Mouse (Mus musculus) lung, postnatal 25 days (tissue): ENCODE data around the gene Pttg1.

ENCODE experiments used
- DNase-seq: peaks from one replicate; pipeline ENCODE4 v3.0.0; 2022; ENCODE audit warnings: low spot score

Pttg1 gene

GRCm38 (mm10) chr11:43425824-43426413 lies at the start of gene Pttg1:
Gene Pttg1, minus strand, starts transcription at chr11:43426251.
- DNase-seq = peak; percentile 90

GRCm38 (mm10) chr11:43474225-43474774 lies 48.2 kb upstream of the Pttg1 start, which contains the start of gene C1qtnf2:
Gene C1qtnf2, plus strand, starts transcription at chr11:43474276.
- peak; percentile 43 for DNase-seq

DNA sequence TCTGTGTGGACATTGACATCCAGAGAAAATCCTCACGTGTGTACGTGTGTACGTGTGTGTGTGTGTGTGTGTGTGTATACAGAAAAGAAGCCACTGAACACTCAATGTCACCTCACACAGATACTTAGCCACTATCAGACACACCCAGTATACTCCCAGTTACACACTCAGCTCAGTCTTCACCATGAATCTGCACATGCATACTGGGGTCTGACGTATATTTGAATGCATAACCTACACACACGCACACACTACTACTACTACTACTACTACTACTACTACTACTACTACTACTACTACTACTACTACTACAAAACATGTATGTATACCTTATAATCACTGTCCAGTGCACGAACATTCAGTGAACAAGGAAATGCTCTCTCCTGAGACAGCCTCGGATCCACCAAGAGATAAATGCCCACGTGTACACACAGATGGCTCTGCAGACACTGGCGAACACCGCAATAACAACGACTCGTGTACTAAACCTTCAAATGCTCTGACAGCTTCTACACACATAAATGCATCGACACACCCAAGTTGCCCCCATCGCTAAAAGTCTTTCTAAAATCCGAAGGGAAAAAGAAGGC lies 47.7 kb upstream of the Pttg1 start:
- no peak for DNase-seq

DNA sequence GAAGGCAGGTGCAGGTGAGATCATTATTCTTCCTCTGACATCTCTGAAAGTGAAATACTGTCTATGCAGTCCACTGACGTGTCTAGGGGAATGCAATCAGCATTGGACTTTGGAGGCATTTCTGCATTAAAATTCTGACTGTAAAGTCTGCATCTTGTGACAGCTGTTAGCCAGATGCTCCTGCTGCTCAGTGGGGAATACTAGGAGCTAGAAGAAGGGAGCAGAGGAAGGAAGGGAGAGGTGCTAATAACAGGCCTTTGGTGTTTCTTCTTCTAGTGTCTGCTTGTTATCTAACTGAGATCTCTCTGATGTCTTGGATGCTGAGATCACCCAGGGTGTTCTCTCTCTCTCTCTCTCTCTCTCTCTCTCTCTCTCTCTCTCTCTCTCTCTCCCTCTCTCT lies 47.1 kb upstream of the Pttg1 start:
- no peak for DNase-seq

DNA sequence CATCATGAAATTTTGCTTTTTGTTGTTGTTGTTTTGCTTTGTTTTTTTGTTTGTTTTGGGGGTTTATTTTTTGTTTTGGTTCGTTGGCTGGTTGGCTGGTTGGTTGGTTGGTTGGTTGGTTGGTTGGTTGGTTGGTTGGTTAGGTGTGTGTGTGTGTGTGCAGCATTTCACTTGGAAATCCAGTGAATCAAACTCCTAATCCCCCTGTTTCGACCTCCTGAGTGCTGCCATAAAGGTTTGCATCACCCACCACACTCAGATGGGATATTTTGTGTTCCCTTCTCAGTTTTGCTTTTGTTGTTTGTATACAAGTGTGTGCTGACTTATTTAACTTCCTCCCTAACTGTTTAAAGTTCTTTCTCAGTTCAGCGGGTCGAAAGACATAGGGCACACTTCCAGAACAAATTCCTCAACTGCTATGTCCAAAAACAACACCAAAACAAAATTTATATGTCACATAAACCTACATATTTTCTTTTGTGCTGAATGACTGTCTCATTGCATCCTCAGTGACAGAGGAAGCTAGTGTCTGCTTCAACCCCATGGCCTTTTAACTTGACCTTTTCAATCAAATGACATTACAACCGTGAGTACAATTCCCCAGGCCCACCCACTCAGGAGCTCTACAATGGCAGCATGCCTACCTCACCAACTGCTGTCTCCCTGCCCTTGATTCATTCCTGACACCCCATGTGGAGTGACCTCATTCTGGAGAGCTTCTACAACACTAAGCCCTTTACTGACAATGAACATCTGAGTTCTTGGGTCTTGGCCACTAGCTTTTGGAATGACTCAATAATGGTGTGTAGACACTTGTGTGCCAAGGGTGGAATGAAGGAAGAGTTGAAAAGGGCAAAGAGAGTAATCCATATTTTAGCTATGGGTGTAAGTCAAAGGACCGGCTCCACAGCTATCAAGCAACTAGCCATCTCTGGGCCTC lies 45.1 kb upstream of the Pttg1 start:
- no peak for DNase-seq

GRCm38 (mm10) chr11:43470118-43470517 lies 44.1 kb upstream of the Pttg1 start:
- peak; percentile 56 for DNase-seq

GRCm38 (mm10) chr11:43463204-43463603 lies 37.2 kb upstream of the Pttg1 start:
- no peak for DNase-seq

GRCm38 (mm10) chr11:43452266-43452665 lies 26.2 kb upstream of the Pttg1 start:
- no peak for DNase-seq

DNA sequence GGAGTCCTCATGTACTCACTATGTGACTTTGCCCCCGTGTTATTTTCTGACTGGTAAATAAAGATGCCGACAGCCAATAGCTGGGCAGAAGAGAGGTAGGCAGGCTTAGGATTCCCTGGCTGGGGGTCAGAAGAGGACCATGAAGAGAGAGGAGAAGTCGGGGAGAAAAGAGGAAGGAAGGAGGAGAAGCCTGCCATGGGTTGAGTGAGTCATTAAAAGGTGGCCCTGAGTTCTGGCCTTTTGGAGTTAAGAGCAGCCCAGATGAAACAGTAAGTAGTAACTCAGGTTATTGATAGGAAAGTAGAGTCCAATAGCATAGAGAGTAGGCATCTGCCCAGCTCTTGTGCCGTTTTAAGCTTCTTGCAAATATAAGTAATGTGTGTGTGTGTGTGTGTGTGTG lies 25.3 kb upstream of the Pttg1 start:
- DNase-seq = no peak

GRCm38 (mm10) chr11:43449916-43450315 lies 23.9 kb upstream of the Pttg1 start:
- no peak for DNase-seq

DNA sequence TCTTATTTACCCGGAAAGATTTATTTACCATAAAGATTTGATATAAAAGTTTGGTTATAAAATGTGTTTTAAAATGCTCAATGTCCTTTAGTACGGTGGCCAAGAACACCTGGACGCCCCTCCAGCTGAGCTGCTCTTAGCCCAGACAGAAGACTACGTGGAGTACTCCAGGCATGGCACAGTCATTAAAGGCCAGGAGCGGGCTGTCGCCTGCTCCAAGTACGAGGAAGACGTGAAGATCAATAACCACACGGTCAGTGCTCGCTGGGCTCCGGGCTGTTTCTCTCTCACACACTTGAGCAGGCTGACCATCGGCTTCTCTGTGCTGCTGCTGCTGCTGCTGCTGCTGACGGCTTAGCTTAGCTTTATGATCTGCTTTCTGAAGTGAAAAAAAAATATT lies 17.1 kb upstream of the Pttg1 start:
- no peak for DNase-seq

DNA sequence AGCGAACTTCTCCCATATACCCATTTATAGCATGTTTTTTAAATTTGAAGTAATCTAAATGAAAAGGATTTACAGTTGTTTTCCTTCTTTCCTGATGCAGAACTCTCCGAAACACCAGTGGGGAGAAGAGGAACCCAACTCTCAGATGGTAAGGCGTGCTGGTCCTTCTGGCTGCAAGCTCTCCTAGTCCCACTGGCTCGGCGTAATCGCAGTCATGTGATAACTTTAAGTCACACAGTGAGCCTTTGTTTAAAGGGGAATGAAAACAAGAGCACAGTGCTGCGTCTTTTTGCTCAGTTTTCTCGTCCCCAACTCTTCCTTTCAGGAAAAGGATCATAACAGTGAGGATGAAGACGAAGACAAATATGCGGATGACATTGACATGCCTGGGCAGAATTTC lies 15.1 kb upstream of the Pttg1 start:
- no peak for DNase-seq

GRCm38 (mm10) chr11:43434024-43434407 lies 8.0 kb upstream of the Pttg1 start:
- no peak for DNase-seq

- DNase-seq = peak; percentile 66
These were observed 7.4 kb upstream of the Pttg1 start, which contains the start of gene Slu7 for GRCm38 (mm10) chr11:43433254-43434023. Gene Slu7, plus strand, starts transcription at chr11:43433744.

DNA sequence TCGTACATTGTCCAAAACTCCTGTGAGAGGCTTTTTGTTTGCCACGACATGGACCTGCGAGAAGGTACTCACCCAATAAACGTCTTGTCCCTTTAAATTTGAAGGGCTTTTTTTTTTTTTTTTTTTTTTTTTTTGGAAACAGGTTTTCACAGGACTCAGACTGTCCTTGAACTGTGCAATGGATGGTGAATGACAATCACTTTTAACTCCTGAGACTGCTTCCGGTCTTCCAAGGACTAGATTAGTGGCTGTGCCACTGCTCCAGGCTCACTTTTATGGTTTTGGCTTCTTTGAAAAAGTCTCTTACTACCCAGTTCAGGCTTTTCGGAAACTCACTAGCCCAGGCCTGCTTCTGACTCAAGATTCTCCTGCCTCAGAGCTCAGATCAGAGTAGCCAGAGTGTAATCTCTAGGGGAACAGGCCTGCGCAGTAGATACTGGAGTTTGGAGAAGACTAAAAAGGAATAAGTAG lies 398 bp upstream of the Pttg1 start:
- DNase-seq = no peak

DNA sequence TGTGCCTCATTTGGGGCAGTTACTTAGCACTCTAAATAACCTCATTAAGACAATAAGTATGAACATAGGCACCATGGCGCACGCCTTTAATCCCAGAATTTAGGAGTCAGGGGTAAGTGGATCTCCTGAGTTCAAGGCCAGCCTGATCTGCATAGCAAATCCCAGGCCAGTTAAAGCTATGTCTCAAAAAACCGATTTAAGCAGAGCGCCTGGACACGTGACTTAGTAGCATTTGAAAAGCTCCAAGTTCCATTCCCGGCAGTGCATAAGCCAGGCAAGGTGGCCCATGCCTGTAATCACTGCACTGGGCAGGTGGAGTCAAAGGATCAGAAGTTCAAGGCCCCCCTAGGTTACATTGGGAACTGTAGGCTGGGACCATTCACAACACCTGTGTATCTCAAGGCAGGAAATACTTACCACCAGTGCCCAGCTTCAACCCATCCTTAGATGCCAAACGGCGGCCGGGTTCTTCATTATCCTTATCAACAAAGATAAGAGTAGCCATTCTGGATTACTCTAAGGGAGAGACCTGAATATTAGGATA lies 813 bp downstream of the Pttg1 start:
- DNase-seq = no peak

DNA sequence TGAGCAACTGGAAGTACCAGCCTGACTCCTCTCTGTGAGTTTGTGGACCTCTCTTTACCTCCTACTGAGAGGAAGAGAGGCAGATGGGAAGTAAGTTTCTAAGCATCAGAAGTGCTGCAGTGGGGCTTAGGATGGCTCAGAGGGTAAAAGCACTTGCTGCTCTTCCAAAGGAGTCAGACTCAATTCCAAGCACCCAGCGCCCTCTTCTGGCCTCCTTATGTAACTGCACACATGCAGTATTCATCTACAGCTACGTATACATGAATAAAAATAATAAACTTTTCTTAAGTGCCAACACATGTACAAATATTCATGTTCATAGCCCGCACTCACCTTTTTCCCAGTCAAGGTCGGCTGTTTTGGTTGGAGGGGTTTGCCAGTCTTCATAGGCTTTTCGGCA lies 1.7 kb downstream of the Pttg1 start:
- no peak for DNase-seq

DNA sequence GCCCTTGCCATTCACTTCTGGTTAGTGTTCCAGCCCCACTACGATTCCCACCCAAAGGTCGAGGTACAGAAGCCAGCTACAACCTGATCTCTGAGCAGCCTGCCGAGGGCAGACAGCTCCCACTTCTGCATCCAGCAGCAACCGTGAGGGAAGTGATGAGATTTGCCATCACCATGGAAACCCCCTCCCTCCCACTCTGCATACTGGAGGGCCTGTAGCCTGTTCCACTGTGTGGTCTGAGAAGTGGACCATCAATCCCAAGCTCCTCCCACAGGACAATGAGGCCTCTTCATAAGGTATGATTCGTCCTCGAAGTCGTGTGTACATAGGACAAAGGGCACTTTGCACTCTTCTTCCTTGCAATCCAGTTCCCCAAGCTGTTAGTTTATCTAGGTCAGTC lies 8.8 kb downstream of the Pttg1 start:
- no peak for DNase-seq

DNA sequence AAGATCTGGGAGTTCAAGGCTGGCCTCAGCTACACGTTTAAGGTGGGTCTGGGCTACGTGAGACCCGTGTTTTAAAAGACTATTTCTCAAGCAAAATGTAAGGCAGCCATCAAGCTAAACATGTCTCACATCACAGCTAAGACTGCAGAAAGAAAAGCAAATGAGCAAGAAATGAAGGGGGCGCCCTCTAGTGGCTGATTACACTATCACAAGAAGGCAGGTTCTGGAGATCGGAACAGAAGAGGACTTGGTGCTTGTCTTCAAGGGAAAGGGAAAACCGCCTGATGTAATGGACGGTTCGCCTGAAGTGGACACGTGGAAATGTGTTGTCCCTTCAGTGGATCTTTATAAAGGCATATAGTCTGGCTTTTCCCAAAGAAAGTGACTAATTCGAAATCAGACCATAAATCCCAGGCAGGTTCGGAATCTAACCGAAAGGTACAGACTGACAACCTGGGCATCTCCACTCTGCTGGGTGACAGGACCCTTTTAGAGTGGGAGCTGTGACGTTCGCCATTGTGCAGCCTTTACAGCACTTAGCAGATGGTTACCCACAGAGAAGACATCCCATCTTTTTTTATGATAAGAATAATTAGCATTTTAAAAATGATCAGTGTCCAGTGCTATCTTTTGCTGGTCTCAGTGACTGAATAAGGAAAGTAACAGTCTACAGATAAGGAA lies 13.1 kb downstream of the Pttg1 start:
- peak; percentile 66 for DNase-seq

DNA sequence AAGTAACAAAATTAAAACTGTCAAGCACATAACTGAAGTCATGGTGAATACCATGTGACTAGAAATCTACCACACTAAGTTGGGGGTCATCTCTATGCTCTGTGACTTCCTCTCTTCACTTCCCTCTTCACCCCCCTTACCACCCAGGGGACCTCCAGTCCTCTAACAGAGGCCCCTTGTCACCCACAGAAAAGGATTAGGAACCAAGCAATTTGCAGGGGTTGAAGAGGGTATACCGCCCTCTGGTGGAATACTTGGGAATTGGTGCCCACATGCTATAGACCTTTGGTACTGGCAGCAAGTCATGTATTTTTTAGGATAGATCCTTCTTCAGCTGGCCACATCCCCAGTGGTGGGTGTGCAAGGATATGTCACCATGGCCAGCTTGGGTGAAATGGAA lies 14.6 kb downstream of the Pttg1 start:
- peak; percentile 75 for DNase-seq

DNA sequence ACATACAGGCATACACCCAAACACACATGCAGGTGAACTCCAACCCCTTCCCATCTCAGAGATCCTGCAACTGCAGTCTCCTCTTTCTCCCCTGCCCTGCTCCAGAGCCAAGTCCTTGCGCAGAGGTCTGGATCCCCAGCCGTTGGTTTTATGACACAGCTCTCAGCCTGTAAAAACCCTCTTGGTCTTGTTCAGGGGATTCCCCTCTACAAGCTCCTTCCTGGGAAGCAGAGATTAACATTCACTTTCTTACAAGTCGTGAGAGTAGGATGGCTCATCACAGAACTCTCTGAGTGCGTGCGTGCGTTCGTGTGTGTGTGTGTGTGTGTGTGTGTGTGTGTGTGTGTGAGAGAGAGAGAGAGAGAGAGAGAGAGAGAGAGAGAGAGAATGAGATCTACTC lies 15.8 kb downstream of the Pttg1 start:
- DNase-seq = no peak
